Mouse (Mus musculus): ENCODE measurements around the gene Robo1. TPM values are rescaled to one million over a fixed set of nuclear protein-coding genes. Genes with fewer than 3 reads are reported as not detected.

The Robo1 gene
- polyA plus RNA-seq, 1 experiment from 2014 or later: 23.7 TPM

GRCm38 (mm10) chr16:72828381-72828780 lies 520.3 kb downstream of the Robo1 start:
- H3K4me3 ChIP-seq (replicated peaks): no peak overlapping the region
- H3K27me3 ChIP-seq (replicated peaks): no peaks in the 10 kb centered on the region
- no peak overlapping the region for H3K9ac ChIP-seq
- ATAC-seq (ENCODE audit: insufficient read depth, low FRiP score, low read depth): no peak
- H3K27ac ChIP-seq: no peak overlapping the region
- H3K4me1 ChIP-seq: 0 out of 2 replicates have a peak, but pooled peaks cover 3% of the 10 kb centered on the region
- no peaks in the 10 kb centered on the region for H3K9me3 ChIP-seq
- no peak overlapping the region for H3K4me2 ChIP-seq
- no peaks in the 10 kb centered on the region for H3K36me3 ChIP-seq
- 46% methylated on average over 8 of the region's 8 CpGs for WGBS

- 41% methylated on average over 8 of the region's 8 CpGs for WGBS
- no peak for ATAC-seq (ENCODE audit: insufficient read depth, low FRiP score, low read depth)
Observed at GRCm38 (mm10) chr16:72829530-72829929, 521.4 kb downstream of the Robo1 start.

GRCm38 (mm10) chr16:72830394-72831056 lies 522.4 kb downstream of the Robo1 start:
- 0 out of 2 replicates have a peak, but pooled peaks cover 3% of the 10 kb centered on the region for H3K4me1 ChIP-seq
- no peaks in the 10 kb centered on the region for H3K9me3 ChIP-seq
- ATAC-seq (ENCODE audit: insufficient read depth, low FRiP score, low read depth): no peak
- H3K4me3 ChIP-seq (replicated peaks): no peak overlapping the region
- no peaks in the 10 kb centered on the region for H3K27me3 ChIP-seq (replicated peaks)
- 28% methylated on average over 5 of the region's 5 CpGs for WGBS
- H3K4me2 ChIP-seq: no peak overlapping the region
- no peak overlapping the region for H3K9ac ChIP-seq
- no peak overlapping the region for H3K27ac ChIP-seq
- no peaks in the 10 kb centered on the region for H3K36me3 ChIP-seq

More at GRCm38 (mm10) chr16:72829530-72829929, 521.4 kb downstream of the Robo1 start:
- Histone ChIP-seq H3K9ac (no peak overlapping the region), H3K4me3 (replicated peaks) (no peak overlapping the region), H3K9me3 (no peaks in the 10 kb centered on the region), H3K36me3 (no peaks in the 10 kb centered on the region), H3K27me3 (replicated peaks) (no peaks in the 10 kb centered on the region), H3K27ac (no peak overlapping the region), H3K4me1 (0 out of 2 replicates have a peak, but pooled peaks cover 3% of the 10 kb centered on the region), H3K4me2 (no peak overlapping the region)

- WGBS: 86% methylated on average over 2 of the region's 2 CpGs
Observed at GRCm38 (mm10) chr16:72834266-72834665, 526.2 kb downstream of the Robo1 start.

GRCm38 (mm10) chr16:72839031-72839430 lies 530.9 kb downstream of the Robo1 start:
- Histone ChIP-seq H3K27ac (no peak overlapping the region), H3K9me3 (no peaks in the 10 kb centered on the region), H3K4me3 (replicated peaks) (no peak overlapping the region), H3K4me2 (no peak overlapping the region), H3K4me1 (no peaks in the 10 kb centered on the region), H3K27me3 (replicated peaks) (no peaks in the 10 kb centered on the region), H3K36me3 (no peaks in the 10 kb centered on the region), H3K9ac (no peak overlapping the region)
- 87% methylated on average over 1 of the region's 1 CpGs for WGBS
- no peak for ATAC-seq (ENCODE audit: insufficient read depth, low FRiP score, low read depth)

More at GRCm38 (mm10) chr16:72834266-72834665, 526.2 kb downstream of the Robo1 start:
- no peaks in the 10 kb centered on the region for H3K9me3 ChIP-seq
- H3K4me2 ChIP-seq: no peak overlapping the region
- 0 out of 2 replicates have a peak, but pooled peaks cover 3% of the 10 kb centered on the region for H3K4me1 ChIP-seq
- no peaks in the 10 kb centered on the region for H3K27me3 ChIP-seq (replicated peaks)
- no peak overlapping the region for H3K4me3 ChIP-seq (replicated peaks)
- no peaks in the 10 kb centered on the region for H3K36me3 ChIP-seq
- ATAC-seq (ENCODE audit: insufficient read depth, low FRiP score, low read depth): no peak
- H3K9ac ChIP-seq: no peak overlapping the region
- H3K27ac ChIP-seq: no peak overlapping the region

- no peaks in the 10 kb centered on the region for H3K9me3 ChIP-seq
- no peak overlapping the region for H3K4me3 ChIP-seq (replicated peaks)
- H3K4me2 ChIP-seq: no peak overlapping the region
- no peak overlapping the region for H3K27ac ChIP-seq
- no peaks in the 10 kb centered on the region for H3K27me3 ChIP-seq (replicated peaks)
- no peak for ATAC-seq (ENCODE audit: insufficient read depth, low FRiP score, low read depth)
- 69% methylated on average over 9 of the region's 9 CpGs for WGBS
- no peaks in the 10 kb centered on the region for H3K36me3 ChIP-seq
- no peaks in the 10 kb centered on the region for H3K4me1 ChIP-seq
- H3K9ac ChIP-seq: no peak overlapping the region
Observed at GRCm38 (mm10) chr16:72841066-72841465, 533.0 kb downstream of the Robo1 start.

GRCm38 (mm10) chr16:72854101-72854500 lies 546.0 kb downstream of the Robo1 start:
- Histone ChIP-seq H3K27me3 (replicated peaks) (no peaks in the 10 kb centered on the region), H3K9ac (no peak overlapping the region), H3K4me3 (replicated peaks) (no peak overlapping the region), H3K4me1 (no peaks in the 10 kb centered on the region), H3K27ac (no peak overlapping the region), H3K36me3 (no peaks in the 10 kb centered on the region), H3K4me2 (no peak overlapping the region), H3K9me3 (no peaks in the 10 kb centered on the region)
- WGBS: 73% methylated on average over 9 of the region's 9 CpGs
- no peak for ATAC-seq (ENCODE audit: insufficient read depth, low FRiP score, low read depth)

GRCm38 (mm10) chr16:72854809-72855503 lies 546.9 kb downstream of the Robo1 start:
- Histone ChIP-seq H3K9ac (no peak overlapping the region), H3K9me3 (no peaks in the 10 kb centered on the region), H3K36me3 (no peaks in the 10 kb centered on the region), H3K27me3 (replicated peaks) (no peaks in the 10 kb centered on the region), H3K4me3 (replicated peaks) (no peak overlapping the region), H3K4me1 (no peaks in the 10 kb centered on the region), H3K27ac (no peak overlapping the region), H3K4me2 (no peak overlapping the region)
- whole genome bisulfite sequencing: 78% methylated on average over 5 of the region's 5 CpGs
- ATAC-seq (ENCODE audit: insufficient read depth, low FRiP score, low read depth): no peak

GRCm38 (mm10) chr16:72861707-72862277 lies 553.7 kb downstream of the Robo1 start:
- no peak for ATAC-seq (ENCODE audit: insufficient read depth, low FRiP score, low read depth)
- no peaks in the 10 kb centered on the region for H3K36me3 ChIP-seq
- no peak overlapping the region for H3K4me2 ChIP-seq
- no peaks in the 10 kb centered on the region for H3K9me3 ChIP-seq
- no peak overlapping the region for H3K9ac ChIP-seq
- H3K4me1 ChIP-seq: no peaks in the 10 kb centered on the region
- no peak overlapping the region for H3K27ac ChIP-seq
- 64% methylated on average over 7 of the region's 7 CpGs for WGBS
- no peak overlapping the region for H3K4me3 ChIP-seq (replicated peaks)
- H3K27me3 ChIP-seq (replicated peaks): no peaks in the 10 kb centered on the region

GRCm38 (mm10) chr16:72866011-72866410 lies 557.9 kb downstream of the Robo1 start:
- H3K4me3 ChIP-seq (replicated peaks): no peak overlapping the region
- no peaks in the 10 kb centered on the region for H3K4me1 ChIP-seq
- 65% methylated on average over 4 of the region's 4 CpGs for WGBS
- no peak overlapping the region for H3K27ac ChIP-seq
- no peak overlapping the region for H3K9ac ChIP-seq
- no peak for ATAC-seq (ENCODE audit: insufficient read depth, low FRiP score, low read depth)
- H3K9me3 ChIP-seq: no peaks in the 10 kb centered on the region
- no peaks in the 10 kb centered on the region for H3K36me3 ChIP-seq
- H3K27me3 ChIP-seq (replicated peaks): no peaks in the 10 kb centered on the region
- no peak overlapping the region for H3K4me2 ChIP-seq

GRCm38 (mm10) chr16:72874934-72875732 lies 567.0 kb downstream of the Robo1 start:
- WGBS: 80% methylated on average over 8 of the region's 8 CpGs
- no peak overlapping the region for H3K4me2 ChIP-seq
- no peak for ATAC-seq (ENCODE audit: insufficient read depth, low FRiP score, low read depth)
- H3K36me3 ChIP-seq: no peaks in the 10 kb centered on the region
- H3K9ac ChIP-seq: no peak overlapping the region
- H3K27ac ChIP-seq: no peak overlapping the region
- no peaks in the 10 kb centered on the region for H3K9me3 ChIP-seq
- no peak overlapping the region for H3K4me3 ChIP-seq (replicated peaks)
- no peaks in the 10 kb centered on the region for H3K27me3 ChIP-seq (replicated peaks)
- H3K4me1 ChIP-seq: no peaks in the 10 kb centered on the region
